Mouse (Mus musculus): Measurements from ENCODE around the gene Gm13277.
"Not testable (repeated sequence)": the region's sequence is repeated elsewhere in the genome, so short reads cannot be mapped to it uniquely, and the experiment has no call there.

DNA sequence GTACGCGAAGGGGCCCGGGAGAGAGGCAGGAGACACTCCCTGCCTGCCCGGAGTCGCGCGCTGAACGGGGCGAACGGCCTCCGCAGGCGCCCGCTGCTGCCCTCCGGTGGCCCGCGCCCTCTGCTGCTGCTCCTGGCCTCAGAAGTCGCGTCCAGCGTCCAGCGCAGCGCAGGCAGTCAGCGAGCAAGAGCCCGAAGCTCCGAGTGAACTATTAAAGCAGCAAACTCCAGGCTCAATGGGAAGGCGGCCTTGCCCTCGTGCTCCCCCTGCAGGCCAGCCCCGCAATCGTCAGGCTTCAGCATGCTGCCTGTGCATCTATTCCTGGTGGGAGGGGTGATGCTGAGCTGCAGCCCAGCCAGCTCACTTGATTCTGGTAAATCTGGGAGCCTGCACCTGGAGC is 2.8 kb downstream of the Gm13277 start, which contains the start of gene Gm13278:
- TF ChIP-seq POLR2A (IDR thresholded peaks at IDR 0.05; ENCODE audit: insufficient read length, low read depth); TCF12 (IDR thresholded peaks at IDR 0.05; ENCODE audit: insufficient read depth, poor library complexity, severe bottlenecking); REST (IDR thresholded peaks at IDR 0.05; ENCODE audit: insufficient read depth, insufficient read length): not testable (repeated sequence)
